Mouse (Mus musculus) ES-E14 (cell line): ENCODE measurements around the gene Tbce.

Experiments
- HCFC1 ChIP-seq: IDR thresholded peaks from 2 replicates; pipeline ENCODE4 v1.6.1; 2012; ENCODE audit warnings: low read length, inconsistent platforms, borderline replicate concordance; ENCODE audit not compliant: insufficient read depth
- MAFK ChIP-seq: IDR thresholded peaks from 2 replicates; pipeline ENCODE4 v1.6.1; 2014; ENCODE audit warnings: mild to moderate bottlenecking, low read depth, low read length, inconsistent platforms; ENCODE audit not compliant: insufficient read depth
- ZC3H11A ChIP-seq: IDR thresholded peaks from 2 replicates; pipeline ENCODE4 v1.6.1; 2012; ENCODE audit warnings: low read depth, mild to moderate bottlenecking, inconsistent platforms, low read length, borderline replicate concordance

GRCm38 (mm10) chr13:14049878-14050277, 10.4 kb upstream of the Tbce start:
- TF ChIP-seq ZC3H11A (no peak), MAFK (no peak), HCFC1 (no peak)
